Mouse (Mus musculus) midbrain, embryonic 11.5 days (tissue): Measurements from ENCODE around the gene Traf3ip2. TPM values are rescaled to one million over a fixed set of nuclear protein-coding genes. Genes with fewer than 3 reads are reported as not detected.

ENCODE experiments used
- ATAC-seq: fragments of 200-750 bp; cut with Nextera tagmentation; 2 replicates; pipeline ENCODE4 v1.8.0; 2017; ENCODE audit warnings: moderate TSS enrichment, moderate library complexity; ENCODE audit not compliant: low FRiP score
- DNase-seq: peaks from one replicate; pipeline ENCODE4 v3.0.0; 2015; ENCODE audit warnings: low spot score; ENCODE audit errors: missing footprints
- H3K27ac ChIP-seq: fragments of 300-500 bp; sonication (generic); 2 replicates; pipeline ENCODE4 v1.5.1; 2014; ENCODE audit warnings: low read depth, low read length
- H3K27me3 ChIP-seq: fragments of 300-500 bp; sonication (generic); 2 replicates; pipeline ENCODE4 v1.6.1; 2014; ENCODE audit warnings: mild to moderate bottlenecking, low read length, moderate library complexity, mixed read lengths; ENCODE audit not compliant: control insufficient read depth, insufficient read depth
- H3K36me3 ChIP-seq: fragments of 300-500 bp; sonication (generic); 2 replicates; pipeline ENCODE4 v1.6.1; 2014; ENCODE audit warnings: mild to moderate bottlenecking, low read length, moderate library complexity, mixed read lengths; ENCODE audit not compliant: control insufficient read depth, insufficient read depth
- H3K4me1 ChIP-seq: fragments of 300-500 bp; sonication (generic); 2 replicates; pipeline ENCODE4 v1.6.1; 2014; ENCODE audit warnings: low read length; ENCODE audit not compliant: control insufficient read depth, insufficient read depth
- H3K4me2 ChIP-seq: fragments of 300-500 bp; sonication (generic); 2 replicates; pipeline ENCODE4 v1.6.1; 2014; ENCODE audit warnings: mild to moderate bottlenecking, moderate library complexity
- H3K4me3 ChIP-seq: fragments of 300-500 bp; sonication (generic); 2 replicates; pipeline ENCODE4 v1.5.1; 2014; ENCODE audit warnings: low read depth, low read length
- H3K9ac ChIP-seq: fragments of 300-500 bp; sonication (generic); 2 replicates; pipeline ENCODE4 v1.6.1; 2014; ENCODE audit warnings: low read length
- H3K9me3 ChIP-seq: fragments of 300-500 bp; sonication (generic); 2 replicates; pipeline ENCODE4 v1.6.1; 2016; ENCODE audit warnings: low read length; ENCODE audit not compliant: control insufficient read depth
- WGBS: fragments of 180-500 bp; shearing (Covaris S2); extraction: QIAGEN DNeasy Blood & Tissue Kit; methylation state at CpG from one replicate; pipeline ENCODE4 v1.1.7; 2014; 5-methylcytosine and 5-hydroxymethylcytosine counted together
- polyA plus RNA-seq: library from polyadenylated mRNA; unstranded; fragments of >200 nt; fragmentation: Nextera tagmentation; extraction: Ambion mirVana; gene quantifications from 2 replicates; pipeline ENCODE4 v1.2.1, GENCODE M21; 2014

Traf3ip2 gene
- polyA plus RNA-seq, 1 experiment from 2014 or later: 3.9 TPM

DNA sequence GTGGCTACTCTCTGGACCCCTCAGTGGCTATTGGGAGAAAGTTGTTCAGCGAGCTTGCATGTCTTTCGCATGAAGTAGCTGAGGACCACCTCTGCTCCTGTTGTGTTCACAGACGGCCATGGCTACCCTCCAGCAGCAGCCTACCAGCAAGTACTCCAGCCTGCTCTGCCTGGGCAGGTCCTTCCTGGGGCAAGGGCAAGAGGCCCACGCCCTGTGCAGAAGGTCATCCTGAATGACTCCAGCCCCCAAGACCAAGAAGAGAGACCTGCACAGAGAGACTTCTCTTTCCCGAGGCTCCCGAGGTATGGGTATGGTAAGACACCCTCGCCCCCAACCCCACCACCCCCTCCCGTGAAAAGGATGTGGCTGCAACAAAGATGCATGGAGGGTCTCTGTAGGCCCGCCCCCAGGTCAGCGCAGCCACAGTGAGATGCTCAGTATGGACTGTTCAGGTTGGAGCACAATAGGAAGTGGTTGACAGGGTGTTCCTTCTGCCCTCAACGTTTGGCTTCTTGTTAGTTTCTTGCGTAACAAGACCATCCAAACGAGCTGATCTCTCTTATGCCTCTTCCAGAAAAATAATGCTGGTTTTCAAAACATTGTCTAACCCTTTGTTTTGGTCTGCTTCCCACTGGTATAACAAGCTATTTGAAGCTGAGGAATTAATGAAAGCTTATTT, 21.8 kb downstream of the Traf3ip2 start:
- WGBS: 92% methylated on average over 13 of the region's 13 CpGs
- no peak overlapping the region for H3K4me3 ChIP-seq
- DNase-seq: no peak
- H3K27me3 ChIP-seq: no peaks in the 10 kb centered on the region
- no peak overlapping the region for H3K27ac ChIP-seq
- ATAC-seq: no peak
- H3K9ac ChIP-seq: no peak overlapping the region
- no peaks in the 10 kb centered on the region for H3K36me3 ChIP-seq
- H3K4me1 ChIP-seq: peaks cover 8% of the 10 kb centered on the region
- H3K4me2 ChIP-seq: no peak overlapping the region
- no peaks in the 10 kb centered on the region for H3K9me3 ChIP-seq

DNA sequence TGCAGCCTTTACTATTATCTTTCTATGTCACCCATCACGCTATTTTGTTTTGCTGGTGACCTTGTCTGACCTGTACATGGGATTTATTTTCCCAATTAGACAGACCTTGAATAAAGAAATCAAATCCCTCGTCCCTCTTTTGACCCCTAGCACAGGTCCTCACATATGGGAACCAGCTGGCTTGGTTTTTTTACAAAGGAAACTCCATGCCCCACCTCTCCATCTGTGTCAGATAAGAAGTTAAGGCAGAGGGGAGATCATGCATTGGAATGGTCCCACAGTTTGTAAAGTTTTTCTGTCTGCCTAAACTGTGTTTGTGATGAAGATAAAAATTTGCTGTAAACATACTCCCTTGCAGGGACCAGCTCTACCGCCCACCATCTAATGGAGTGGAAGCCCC, 26.1 kb downstream of the Traf3ip2 start:
- Histone ChIP-seq H3K27me3 (no peaks in the 10 kb centered on the region), H3K4me1 (peaks cover 11% of the 10 kb centered on the region), H3K4me2 (no peak overlapping the region), H3K9me3 (no peaks in the 10 kb centered on the region), H3K27ac (no peak overlapping the region), H3K9ac (no peak overlapping the region), H3K4me3 (no peak overlapping the region), H3K36me3 (no peaks in the 10 kb centered on the region)
- 48% methylated on average over 3 of the region's 3 CpGs for WGBS
- ATAC-seq: no peak
- no peak for DNase-seq

DNA sequence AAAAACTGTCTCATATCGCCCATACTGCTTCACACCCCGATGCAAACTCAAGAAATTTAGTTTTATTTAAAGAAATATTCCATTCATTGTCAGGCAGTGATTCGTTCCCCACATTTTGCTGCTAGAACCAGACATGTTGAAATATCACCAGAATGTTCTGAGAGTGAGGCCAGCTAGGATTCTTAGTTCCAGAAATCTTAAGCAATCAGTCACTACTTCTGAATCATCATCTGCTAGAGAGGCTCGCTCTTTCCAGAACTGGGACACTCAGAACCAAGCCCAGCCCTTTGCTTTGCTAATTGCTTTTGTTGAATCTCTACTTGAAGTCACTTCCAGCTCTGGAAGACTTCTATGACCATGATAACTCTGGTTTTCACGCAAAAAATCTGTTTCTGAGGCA, 27.0 kb downstream of the Traf3ip2 start:
- no peak overlapping the region for H3K4me2 ChIP-seq
- no peak overlapping the region for H3K27ac ChIP-seq
- DNase-seq (no peak), ATAC-seq (no peak)
- no peak overlapping the region for H3K4me3 ChIP-seq
- H3K4me1 ChIP-seq: peaks cover 11% of the 10 kb centered on the region
- H3K9ac ChIP-seq: no peak overlapping the region
- WGBS: 88% methylated on average over 5 of the region's 5 CpGs
- no peaks in the 10 kb centered on the region for H3K27me3 ChIP-seq
- H3K36me3 ChIP-seq: no peaks in the 10 kb centered on the region
- no peaks in the 10 kb centered on the region for H3K9me3 ChIP-seq

DNA sequence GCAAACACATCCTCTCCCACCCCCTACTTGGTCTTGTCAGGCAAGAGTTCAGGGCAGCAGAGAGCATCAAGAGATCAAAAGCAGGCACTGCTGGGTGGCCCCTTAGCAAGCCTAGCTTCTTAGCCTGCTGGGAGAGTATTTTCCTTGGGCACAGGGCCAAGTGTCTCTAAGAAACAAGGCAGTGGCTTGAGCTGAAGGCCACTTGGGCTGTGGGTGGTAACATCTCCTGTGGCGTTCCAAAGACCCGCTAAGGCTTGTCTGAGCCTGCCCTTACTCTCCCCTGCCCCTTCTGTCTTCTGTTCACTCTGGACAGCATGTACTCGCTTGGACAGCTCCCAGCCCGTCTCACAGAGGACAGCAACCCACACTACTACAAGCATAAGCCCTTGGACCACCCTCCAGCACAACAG, 28.1 kb downstream of the Traf3ip2 start:
- no peak overlapping the region for H3K4me3 ChIP-seq
- ATAC-seq (0 out of 2 replicates have a peak, but pooled peaks have one; percentile 22), DNase-seq (no peak)
- H3K4me2 ChIP-seq: no peak overlapping the region
- no peak overlapping the region for H3K27ac ChIP-seq
- H3K4me1 ChIP-seq: peaks cover 11% of the 10 kb centered on the region
- H3K36me3 ChIP-seq: no peaks in the 10 kb centered on the region
- no peaks in the 10 kb centered on the region for H3K27me3 ChIP-seq
- 10% methylated on average over 4 of the region's 4 CpGs for WGBS
- no peak overlapping the region for H3K9ac ChIP-seq
- no peaks in the 10 kb centered on the region for H3K9me3 ChIP-seq

DNA sequence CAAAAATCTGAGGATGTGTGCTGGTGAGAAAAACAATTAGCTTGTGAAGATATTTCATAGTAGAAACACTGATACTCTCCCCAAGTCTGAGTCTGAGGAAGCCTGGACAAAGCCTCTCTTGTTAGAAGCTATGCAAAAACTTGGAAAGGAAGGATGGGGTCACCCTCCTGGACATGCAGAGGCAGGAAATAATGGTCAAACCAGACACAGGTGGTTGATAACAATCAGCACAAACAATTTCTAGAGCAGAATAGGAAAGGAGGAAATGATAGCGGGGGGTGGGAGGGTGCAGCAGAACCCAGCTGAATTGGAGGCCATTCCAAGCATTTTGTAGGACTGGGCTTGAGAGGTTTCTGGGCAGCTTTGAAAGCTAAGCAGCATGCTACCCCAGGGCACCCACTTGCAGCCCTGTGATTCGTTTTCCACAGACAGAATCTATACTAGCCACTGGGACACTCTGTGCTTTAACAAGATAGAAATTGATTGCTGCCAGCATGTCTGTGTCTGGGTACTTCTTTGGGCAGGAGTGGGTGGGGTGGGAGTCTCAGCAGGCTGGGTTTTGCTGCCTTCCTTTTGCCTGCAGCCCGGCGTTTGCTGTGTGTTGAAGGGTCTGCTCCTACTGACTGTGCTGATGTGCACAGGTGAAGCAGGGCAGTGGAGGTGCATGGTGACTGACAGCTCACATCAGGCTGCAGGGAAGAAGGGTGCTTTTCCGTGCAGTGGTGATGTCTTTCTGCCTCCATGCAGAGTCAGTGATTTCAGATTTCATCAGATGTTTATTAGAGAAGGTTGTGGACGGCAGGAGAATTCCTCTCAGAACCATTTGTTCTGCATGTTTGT, 33.3 kb downstream of the Traf3ip2 start:
- no peak overlapping the region for H3K9ac ChIP-seq
- H3K36me3 ChIP-seq: no peaks in the 10 kb centered on the region
- H3K27ac ChIP-seq: no peak overlapping the region; the same call in 1 of the 2 replicates
- no peak overlapping the region for H3K4me3 ChIP-seq
- H3K9me3 ChIP-seq: no peaks in the 10 kb centered on the region
- H3K4me1 ChIP-seq: peaks cover 4% of the 10 kb centered on the region; the same call in 1 of the 2 replicates
- no peak overlapping the region for H3K4me2 ChIP-seq
- H3K27me3 ChIP-seq: no peaks in the 10 kb centered on the region
- ATAC-seq (peak; percentile 33; the same call in 1 of the 2 replicates), DNase-seq (no peak)
- 61% methylated on average over 6 of the region's 6 CpGs for WGBS

DNA sequence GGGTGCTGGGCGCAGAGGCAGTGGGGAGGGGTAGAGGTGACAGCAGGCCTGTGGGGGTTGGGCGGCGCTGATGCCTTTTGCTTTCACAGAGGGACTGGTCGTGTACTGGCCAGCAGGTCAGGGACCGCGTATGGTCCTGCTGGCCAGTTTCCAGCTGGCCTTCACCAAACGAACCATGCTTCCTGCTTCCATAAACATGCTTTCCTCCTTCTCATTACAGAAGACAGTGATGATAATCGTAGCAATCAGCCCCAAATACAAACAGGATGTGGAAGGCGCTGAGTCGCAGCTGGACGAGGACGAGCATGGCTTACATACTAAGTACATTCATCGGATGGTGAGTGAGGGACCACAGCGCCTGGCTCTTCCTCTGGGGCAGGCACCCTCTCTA, 33.9 kb downstream of the Traf3ip2 start:
- ATAC-seq: peak; percentile 52; the same call in 1 of the 2 replicates
- Histone ChIP-seq H3K9ac (no peak overlapping the region), H3K27me3 (no peaks in the 10 kb centered on the region), H3K36me3 (no peaks in the 10 kb centered on the region), H3K9me3 (no peaks in the 10 kb centered on the region), H3K27ac (no peak overlapping the region; the same call in 1 of the 2 replicates), H3K4me3 (no peak overlapping the region), H3K4me1 (peaks cover 2% of the 10 kb centered on the region; the same call in 1 of the 2 replicates), H3K4me2 (no peak overlapping the region)
- no peak for DNase-seq
- WGBS: 67% methylated on average over 14 of the region's 14 CpGs

DNA sequence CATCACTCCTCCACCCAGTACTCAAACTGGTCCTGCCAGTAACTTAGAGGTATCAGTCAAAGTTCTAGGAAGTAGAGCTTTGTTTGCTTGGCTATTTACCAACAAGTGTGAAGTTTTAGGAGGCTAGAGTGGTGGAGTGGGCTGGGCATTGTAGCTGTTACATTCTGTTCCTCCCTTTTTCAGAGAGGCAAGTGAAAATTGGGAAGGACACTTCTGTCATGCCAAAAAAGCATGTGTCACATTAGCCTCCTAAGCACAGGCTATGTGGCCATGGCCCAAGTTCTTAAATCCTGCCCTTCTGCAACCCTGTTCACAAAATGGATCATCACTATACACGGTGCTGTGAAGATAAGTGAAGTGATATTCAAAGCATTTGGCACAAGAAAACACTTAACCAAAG, 34.4 kb downstream of the Traf3ip2 start:
- 90% methylated on average over 1 of the region's 1 CpGs for WGBS
- Histone ChIP-seq H3K9ac (no peak overlapping the region), H3K4me1 (no peaks in the 10 kb centered on the region), H3K4me3 (no peak overlapping the region), H3K27ac (no peak overlapping the region), H3K4me2 (no peak overlapping the region), H3K27me3 (no peaks in the 10 kb centered on the region), H3K36me3 (no peaks in the 10 kb centered on the region), H3K9me3 (no peaks in the 10 kb centered on the region)
- DNase-seq (no peak), ATAC-seq (no peak)

DNA sequence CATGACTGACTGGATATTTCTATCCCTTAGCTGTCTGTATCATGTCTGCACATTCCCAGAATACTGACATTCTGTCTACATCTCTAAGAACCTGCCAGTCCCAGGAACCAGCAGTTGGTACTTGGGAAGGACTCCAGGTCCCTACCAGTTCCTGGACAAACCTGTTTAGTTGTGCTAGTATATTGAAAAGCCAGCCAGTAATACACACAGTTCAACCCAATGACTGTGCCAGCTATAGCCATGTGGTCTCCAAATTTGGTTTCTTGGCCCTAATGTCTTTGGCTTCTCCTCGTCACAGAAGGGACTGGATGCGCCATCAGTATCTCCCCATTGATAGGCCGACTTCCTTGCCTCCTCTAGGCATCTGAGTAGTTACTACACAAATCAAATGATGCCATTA, 35.5 kb downstream of the Traf3ip2 start:
- 94% methylated on average over 3 of the region's 3 CpGs for WGBS
- no peaks in the 10 kb centered on the region for H3K9me3 ChIP-seq
- no peak overlapping the region for H3K4me3 ChIP-seq
- ATAC-seq (no peak), DNase-seq (no peak)
- no peak overlapping the region for H3K27ac ChIP-seq
- H3K4me2 ChIP-seq: no peak overlapping the region
- H3K27me3 ChIP-seq: no peaks in the 10 kb centered on the region
- no peak overlapping the region for H3K9ac ChIP-seq
- no peaks in the 10 kb centered on the region for H3K4me1 ChIP-seq
- H3K36me3 ChIP-seq: no peaks in the 10 kb centered on the region

DNA sequence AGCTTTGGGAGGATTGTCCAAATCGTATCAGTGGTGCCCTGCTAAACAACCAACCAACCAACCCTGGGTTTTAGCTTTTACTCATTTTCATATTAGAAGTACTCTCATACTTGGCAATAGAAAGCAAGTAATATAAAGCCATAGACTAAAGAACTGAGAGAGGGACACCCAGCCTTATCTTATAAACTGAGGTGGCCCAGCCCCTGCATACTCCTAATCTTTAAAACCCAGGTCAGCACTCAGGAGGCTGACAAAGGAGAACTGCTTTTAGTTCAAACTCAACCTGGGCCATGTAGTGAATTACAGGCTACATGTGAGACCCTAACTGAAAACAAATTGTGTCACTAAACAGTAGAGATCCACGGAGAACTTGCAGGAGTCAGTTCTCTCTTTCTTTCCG, 36.8 kb downstream of the Traf3ip2 start:
- no peaks in the 10 kb centered on the region for H3K27me3 ChIP-seq
- no peaks in the 10 kb centered on the region for H3K4me1 ChIP-seq
- no peak overlapping the region for H3K4me3 ChIP-seq
- no peak overlapping the region for H3K27ac ChIP-seq
- no peaks in the 10 kb centered on the region for H3K36me3 ChIP-seq
- H3K9ac ChIP-seq: no peak overlapping the region
- DNase-seq (no peak), ATAC-seq (no peak)
- no peak overlapping the region for H3K4me2 ChIP-seq
- no peaks in the 10 kb centered on the region for H3K9me3 ChIP-seq
- 91% methylated on average over 3 of the region's 3 CpGs for WGBS
